Mouse (Mus musculus): ENCODE data around the gene Gm20388. TPM values are rescaled to one million over a fixed set of nuclear protein-coding genes. Genes with fewer than 3 reads are reported as not detected.

Gene Gm20388
- polyA plus RNA-seq, 1 experiment from 2014 or later, result not detected

- WGBS, result 73% methylated on average over 7 of the region's 7 CpGs
- ATAC-seq (ENCODE audit: low read depth), result no peak
- H3K9ac ChIP-seq (ENCODE audit: low read length), result no peak overlapping the region
Observed at GRCm38 (mm10) chr8:120688511-120688910, 777.9 kb downstream of the Gm20388 start.

GRCm38 (mm10) chr8:120692934-120693333, 782.3 kb downstream of the Gm20388 start:
- no peak for ATAC-seq (ENCODE audit: low read depth)
- no peak overlapping the region for H3K9ac ChIP-seq (ENCODE audit: low read length)
- H3K4me1 ChIP-seq (replicated peaks; ENCODE audit: control insufficient read depth, insufficient read depth, low read length), result peaks cover 29% of the 10 kb centered on the region
- H3K9me3 ChIP-seq (ENCODE audit: control insufficient read depth, low read length), result no peaks in the 10 kb centered on the region
- 63% methylated on average over 4 of the region's 4 CpGs for WGBS
- no peak overlapping the region for H3K4me3 ChIP-seq (ENCODE audit: low read length)
- no peaks in the 10 kb centered on the region for H3K36me3 ChIP-seq (ENCODE audit: control insufficient read depth, insufficient read depth, low read length)
- H3K27me3 ChIP-seq (ENCODE audit: control insufficient read depth, insufficient read depth, low read depth, low read length), result peaks cover 9% of the 10 kb centered on the region; the same call in 1 of the 2 replicates
- H3K4me2 ChIP-seq (ENCODE audit: low read depth, low read length), result no peak overlapping the region
- no peak overlapping the region for H3K27ac ChIP-seq (ENCODE audit: low read length)

More at GRCm38 (mm10) chr8:120688511-120688910, 777.9 kb downstream of the Gm20388 start:
- no peak overlapping the region for H3K4me3 ChIP-seq (ENCODE audit: low read length)
- H3K4me2 ChIP-seq (ENCODE audit: low read depth, low read length), result no peak overlapping the region
- no peaks in the 10 kb centered on the region for H3K36me3 ChIP-seq (ENCODE audit: control insufficient read depth, insufficient read depth, low read length)
- peaks cover 5% of the 10 kb centered on the region; the same call in 1 of the 2 replicates for H3K4me1 ChIP-seq (replicated peaks; ENCODE audit: control insufficient read depth, insufficient read depth, low read length)
- no peak overlapping the region for H3K27ac ChIP-seq (ENCODE audit: low read length)
- H3K9me3 ChIP-seq (ENCODE audit: control insufficient read depth, low read length), result no peaks in the 10 kb centered on the region
- peaks cover 13% of the 10 kb centered on the region for H3K27me3 ChIP-seq (ENCODE audit: control insufficient read depth, insufficient read depth, low read depth, low read length)

- Histone ChIP-seq H3K27ac (ENCODE audit: low read length) (peak overlapping the region; percentile 59), H3K9me3 (ENCODE audit: control insufficient read depth, low read length) (no peaks in the 10 kb centered on the region), H3K4me2 (ENCODE audit: low read depth, low read length) (peak overlapping the region; percentile 40), H3K27me3 (ENCODE audit: control insufficient read depth, insufficient read depth, low read depth, low read length) (peaks cover 3% of the 10 kb centered on the region; the same call in 1 of the 2 replicates), H3K9ac (ENCODE audit: low read length) (peak overlapping the region; percentile 31; the same call in 1 of the 2 replicates), H3K36me3 (ENCODE audit: control insufficient read depth, insufficient read depth, low read length) (no peaks in the 10 kb centered on the region), H3K4me3 (ENCODE audit: low read length) (no peak overlapping the region), H3K4me1 (replicated peaks; ENCODE audit: control insufficient read depth, insufficient read depth, low read length) (peaks cover 32% of the 10 kb centered on the region)
- ATAC-seq (ENCODE audit: low read depth), result peak; percentile 85
- 13% methylated on average over 22 of the region's 22 CpGs for WGBS
Observed at GRCm38 (mm10) chr8:120693861-120694493, 783.3 kb downstream of the Gm20388 start.

- Histone ChIP-seq H3K9ac (ENCODE audit: low read length) (no peak overlapping the region), H3K4me3 (ENCODE audit: low read length) (no peak overlapping the region), H3K4me2 (ENCODE audit: low read depth, low read length) (no peak overlapping the region), H3K27me3 (ENCODE audit: control insufficient read depth, insufficient read depth, low read depth, low read length) (no peaks in the 10 kb centered on the region), H3K27ac (ENCODE audit: low read length) (peak overlapping the region; percentile 84), H3K4me1 (replicated peaks; ENCODE audit: control insufficient read depth, insufficient read depth, low read length) (peaks cover 38% of the 10 kb centered on the region), H3K9me3 (ENCODE audit: control insufficient read depth, low read length) (no peaks in the 10 kb centered on the region), H3K36me3 (ENCODE audit: control insufficient read depth, insufficient read depth, low read length) (no peaks in the 10 kb centered on the region)
- 29% methylated on average over 13 of the region's 13 CpGs for WGBS
- ATAC-seq (ENCODE audit: low read depth), result peak; percentile 79
Observed at GRCm38 (mm10) chr8:120696401-120697153, 785.9 kb downstream of the Gm20388 start.

GRCm38 (mm10) chr8:120697154-120697978, 786.7 kb downstream of the Gm20388 start:
- Histone ChIP-seq H3K4me3 (ENCODE audit: low read length) (no peak overlapping the region), H3K9me3 (ENCODE audit: control insufficient read depth, low read length) (no peaks in the 10 kb centered on the region), H3K36me3 (ENCODE audit: control insufficient read depth, insufficient read depth, low read length) (no peaks in the 10 kb centered on the region), H3K27ac (ENCODE audit: low read length) (peak overlapping the region; percentile 84), H3K4me1 (replicated peaks; ENCODE audit: control insufficient read depth, insufficient read depth, low read length) (peaks cover 38% of the 10 kb centered on the region), H3K4me2 (ENCODE audit: low read depth, low read length) (no peak overlapping the region), H3K9ac (ENCODE audit: low read length) (no peak overlapping the region), H3K27me3 (ENCODE audit: control insufficient read depth, insufficient read depth, low read depth, low read length) (peaks cover 1% of the 10 kb centered on the region; the same call in 1 of the 2 replicates)
- ATAC-seq (ENCODE audit: low read depth), result 0 out of 2 replicates have a peak, but pooled peaks have one; percentile 8
- WGBS, result 44% methylated on average over 17 of the region's 17 CpGs

GRCm38 (mm10) chr8:120697979-120698272, 787.3 kb downstream of the Gm20388 start:
- peak overlapping the region; percentile 68 for H3K27ac ChIP-seq (ENCODE audit: low read length)
- H3K4me3 ChIP-seq (ENCODE audit: low read length), result no peak overlapping the region

GRCm38 (mm10) chr8:120698426-120698825, 787.8 kb downstream of the Gm20388 start:
- no peak overlapping the region for H3K4me3 ChIP-seq (ENCODE audit: low read length)
- no peak overlapping the region for H3K4me2 ChIP-seq (ENCODE audit: low read depth, low read length)
- H3K27me3 ChIP-seq (ENCODE audit: control insufficient read depth, insufficient read depth, low read depth, low read length), result peaks cover 2% of the 10 kb centered on the region; the same call in 1 of the 2 replicates
- no peaks in the 10 kb centered on the region for H3K9me3 ChIP-seq (ENCODE audit: control insufficient read depth, low read length)
- WGBS, result 54% methylated on average over 7 of the region's 7 CpGs
- no peak overlapping the region for H3K9ac ChIP-seq (ENCODE audit: low read length)
- H3K4me1 ChIP-seq (replicated peaks; ENCODE audit: control insufficient read depth, insufficient read depth, low read length), result peaks cover 38% of the 10 kb centered on the region
- peak overlapping the region; percentile 68 for H3K27ac ChIP-seq (ENCODE audit: low read length)
- no peak for ATAC-seq (ENCODE audit: low read depth)
- no peaks in the 10 kb centered on the region for H3K36me3 ChIP-seq (ENCODE audit: control insufficient read depth, insufficient read depth, low read length)

More at GRCm38 (mm10) chr8:120697979-120698272, 787.3 kb downstream of the Gm20388 start:
- Histone ChIP-seq H3K9ac (ENCODE audit: low read length) (no peak overlapping the region), H3K27me3 (ENCODE audit: control insufficient read depth, insufficient read depth, low read depth, low read length) (peaks cover 2% of the 10 kb centered on the region; the same call in 1 of the 2 replicates), H3K4me1 (replicated peaks; ENCODE audit: control insufficient read depth, insufficient read depth, low read length) (peaks cover 38% of the 10 kb centered on the region), H3K4me2 (ENCODE audit: low read depth, low read length) (no peak overlapping the region), H3K36me3 (ENCODE audit: control insufficient read depth, insufficient read depth, low read length) (no peaks in the 10 kb centered on the region), H3K9me3 (ENCODE audit: control insufficient read depth, low read length) (no peaks in the 10 kb centered on the region)
- no peak for ATAC-seq (ENCODE audit: low read depth)

- no peaks in the 10 kb centered on the region for H3K36me3 ChIP-seq (ENCODE audit: control insufficient read depth, insufficient read depth, low read length)
- 54% methylated on average over 6 of the region's 6 CpGs for WGBS
- H3K4me2 ChIP-seq (ENCODE audit: low read depth, low read length), result no peak overlapping the region
- no peak overlapping the region for H3K9ac ChIP-seq (ENCODE audit: low read length)
- 0 out of 2 replicates have a peak, but pooled peaks have one; percentile 10 for ATAC-seq (ENCODE audit: low read depth)
- peak overlapping the region; percentile 68 for H3K27ac ChIP-seq (ENCODE audit: low read length)
- H3K4me1 ChIP-seq (replicated peaks; ENCODE audit: control insufficient read depth, insufficient read depth, low read length), result peaks cover 34% of the 10 kb centered on the region
- H3K9me3 ChIP-seq (ENCODE audit: control insufficient read depth, low read length), result no peaks in the 10 kb centered on the region
- H3K4me3 ChIP-seq (ENCODE audit: low read length), result no peak overlapping the region
- H3K27me3 ChIP-seq (ENCODE audit: control insufficient read depth, insufficient read depth, low read depth, low read length), result peaks cover 2% of the 10 kb centered on the region; the same call in 1 of the 2 replicates
Observed at GRCm38 (mm10) chr8:120699079-120699478, 788.4 kb downstream of the Gm20388 start.

- Histone ChIP-seq H3K4me3 (ENCODE audit: low read length) (no peak overlapping the region), H3K36me3 (ENCODE audit: control insufficient read depth, insufficient read depth, low read length) (no peaks in the 10 kb centered on the region), H3K9me3 (ENCODE audit: control insufficient read depth, low read length) (no peaks in the 10 kb centered on the region), H3K27me3 (ENCODE audit: control insufficient read depth, insufficient read depth, low read depth, low read length) (peaks cover 2% of the 10 kb centered on the region; the same call in 1 of the 2 replicates), H3K27ac (ENCODE audit: low read length) (peak overlapping the region; percentile 62), H3K4me1 (replicated peaks; ENCODE audit: control insufficient read depth, insufficient read depth, low read length) (peaks cover 31% of the 10 kb centered on the region), H3K4me2 (ENCODE audit: low read depth, low read length) (no peak overlapping the region), H3K9ac (ENCODE audit: low read length) (no peak overlapping the region)
- 47% methylated on average over 2 of the region's 2 CpGs for WGBS
- no peak for ATAC-seq (ENCODE audit: low read depth)
Observed at GRCm38 (mm10) chr8:120699565-120699964, 788.9 kb downstream of the Gm20388 start.
